Mouse (Mus musculus): ENCODE measurements around the gene Cdc25a. TPM values are rescaled to one million over a fixed set of nuclear protein-coding genes. Genes with fewer than 3 reads are reported as not detected.

The Cdc25a gene
- polyA plus RNA-seq, 1 experiment from 2014 or later: 40.4 TPM

DNA sequence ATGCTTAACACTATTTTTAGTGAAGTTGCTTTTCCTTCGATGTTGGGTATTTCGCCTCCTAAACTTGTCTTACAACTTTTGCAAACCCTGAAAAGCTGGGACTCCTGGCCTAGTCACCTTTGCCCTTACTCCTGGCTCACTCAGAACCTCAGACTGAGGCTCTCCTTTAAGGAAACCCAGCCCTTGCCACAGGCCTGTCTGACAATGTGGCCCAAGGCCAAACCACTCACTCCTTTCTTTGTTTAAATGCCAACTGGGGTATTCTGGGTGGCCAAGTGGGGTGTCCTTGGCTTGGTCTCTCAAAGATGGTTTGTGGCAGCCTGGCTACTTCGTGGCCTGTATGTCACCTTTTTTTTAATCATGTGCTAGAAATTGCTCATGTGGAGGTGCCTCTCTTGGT lies 1.4 kb downstream of the Cdc25a start:
- ATAC-seq (ENCODE audit: insufficient read depth) (no peak), DNase-seq (peak; percentile 64)
- Histone ChIP-seq H3K4me2 (peak overlapping the region; percentile 96), H3K27ac (ENCODE audit: low read depth) (peak overlapping the region; percentile 91), H3K36me3 (ENCODE audit: insufficient read depth) (peaks cover 50% of the 10 kb centered on the region), H3K9me3 (ENCODE audit: low read depth, low read length) (no peaks in the 10 kb centered on the region), H3K27me3 (ENCODE audit: insufficient read depth, low read length) (no peaks in the 10 kb centered on the region), H3K4me3 (ENCODE audit: low read depth, low read length) (peak overlapping the region; percentile 99), H3K4me1 (ENCODE audit: insufficient read depth) (no peaks in the 10 kb centered on the region), H3K9ac (peak overlapping the region; percentile 97)
- 2% methylated on average over 3 of the region's 3 CpGs for WGBS
- no peak for TF ChIP-seq CTCF (IDR thresholded peaks at IDR 0.05; ENCODE audit: low read depth)

DNA sequence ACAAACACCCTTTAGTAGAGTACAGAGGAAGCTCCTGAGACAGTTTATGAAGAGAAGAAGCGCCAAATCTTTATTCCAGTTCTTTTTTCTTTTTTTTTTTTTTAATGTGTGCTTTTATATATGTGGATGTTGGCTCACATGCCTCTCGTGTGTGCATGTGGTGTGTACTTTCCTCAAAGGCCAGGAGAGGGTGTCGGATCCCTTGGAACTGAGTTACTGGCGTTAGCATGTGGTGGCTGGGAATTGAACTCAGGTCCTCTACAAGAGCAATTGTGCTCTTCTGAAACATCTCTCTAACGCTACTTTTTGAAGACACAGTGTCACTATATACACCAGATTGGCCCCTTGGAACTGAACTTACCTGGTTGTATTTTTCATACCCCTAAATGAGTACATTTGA lies 2.3 kb downstream of the Cdc25a start:
- Histone ChIP-seq H3K9ac (peak overlapping the region; percentile 97; the same call in 1 of the 2 replicates), H3K4me1 (ENCODE audit: insufficient read depth) (no peaks in the 10 kb centered on the region), H3K36me3 (ENCODE audit: insufficient read depth) (peaks cover 59% of the 10 kb centered on the region), H3K4me2 (peak overlapping the region; percentile 96), H3K27me3 (ENCODE audit: insufficient read depth, low read length) (no peaks in the 10 kb centered on the region), H3K9me3 (ENCODE audit: low read depth, low read length) (no peaks in the 10 kb centered on the region), H3K4me3 (ENCODE audit: low read depth, low read length) (peak overlapping the region; percentile 99), H3K27ac (ENCODE audit: low read depth) (no peak overlapping the region)
- ATAC-seq (ENCODE audit: insufficient read depth): no peak
- TF ChIP-seq CTCF (IDR thresholded peaks at IDR 0.05; ENCODE audit: low read depth): 0 out of 2 replicates have a peak, but pooled peaks have one; percentile 14
- whole genome bisulfite sequencing: 69% methylated on average over 5 of the region's 5 CpGs
- peak; percentile 29 for DNase-seq

DNA sequence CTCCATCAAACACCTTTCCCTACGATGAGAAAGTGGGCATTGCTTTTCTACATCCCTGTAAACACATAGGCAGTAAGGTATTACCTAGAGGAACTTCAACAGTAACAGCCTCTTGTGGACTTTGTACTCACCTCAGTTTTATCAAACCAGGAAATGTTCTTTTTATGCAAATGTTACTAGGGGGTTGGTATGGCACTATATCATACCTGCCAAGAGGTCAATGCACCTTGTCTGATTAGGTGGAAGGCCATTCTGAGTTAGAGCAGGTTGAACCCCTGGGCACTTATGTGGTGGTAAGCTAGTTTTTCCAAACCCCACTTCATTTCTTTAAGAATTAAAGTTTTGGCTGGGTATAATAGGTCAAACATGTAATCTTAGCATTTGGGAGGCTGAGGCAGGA lies 3.9 kb downstream of the Cdc25a start:
- Histone ChIP-seq H3K36me3 (ENCODE audit: insufficient read depth) (peaks cover 76% of the 10 kb centered on the region), H3K4me2 (no peak overlapping the region), H3K4me1 (ENCODE audit: insufficient read depth) (no peaks in the 10 kb centered on the region), H3K9ac (no peak overlapping the region), H3K27me3 (ENCODE audit: insufficient read depth, low read length) (no peaks in the 10 kb centered on the region), H3K9me3 (ENCODE audit: low read depth, low read length) (no peaks in the 10 kb centered on the region), H3K27ac (ENCODE audit: low read depth) (no peak overlapping the region), H3K4me3 (ENCODE audit: low read depth, low read length) (no peak overlapping the region)
- ATAC-seq (ENCODE audit: insufficient read depth) (no peak), DNase-seq (no peak)
- WGBS: 84% methylated on average over 1 of the region's 1 CpGs
- TF ChIP-seq CTCF (IDR thresholded peaks at IDR 0.05; ENCODE audit: low read depth): no peak

DNA sequence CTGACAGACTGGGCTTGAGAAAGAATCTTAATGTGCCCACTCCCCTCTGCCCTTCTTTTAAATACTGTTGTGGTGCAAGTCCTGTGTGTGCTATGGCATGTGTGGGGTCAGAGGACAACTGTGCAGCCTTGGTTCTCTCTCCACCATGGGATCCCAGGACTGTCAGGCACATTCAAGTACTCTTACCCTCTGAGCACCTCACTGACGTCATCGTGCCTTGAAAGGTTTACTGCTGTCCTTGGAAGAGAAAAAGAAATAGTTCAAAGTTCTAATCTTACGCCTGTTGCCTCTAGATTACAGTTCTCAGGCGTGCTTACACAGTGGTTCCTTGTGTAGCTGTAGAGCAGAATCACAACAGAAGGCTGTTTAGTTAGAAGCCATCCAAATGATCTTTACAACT lies 10.9 kb downstream of the Cdc25a start:
- Histone ChIP-seq H3K4me2 (no peak overlapping the region), H3K4me3 (ENCODE audit: low read depth, low read length) (no peak overlapping the region), H3K27ac (ENCODE audit: low read depth) (no peak overlapping the region), H3K4me1 (ENCODE audit: insufficient read depth) (no peaks in the 10 kb centered on the region), H3K36me3 (ENCODE audit: insufficient read depth) (peaks cover 100% of the 10 kb centered on the region), H3K9me3 (ENCODE audit: low read depth, low read length) (no peaks in the 10 kb centered on the region), H3K9ac (no peak overlapping the region), H3K27me3 (ENCODE audit: insufficient read depth, low read length) (no peaks in the 10 kb centered on the region)
- DNase-seq (no peak), ATAC-seq (ENCODE audit: insufficient read depth) (no peak)
- TF ChIP-seq CTCF (IDR thresholded peaks at IDR 0.05; ENCODE audit: low read depth): no peak
- WGBS: 68% methylated on average over 4 of the region's 4 CpGs

DNA sequence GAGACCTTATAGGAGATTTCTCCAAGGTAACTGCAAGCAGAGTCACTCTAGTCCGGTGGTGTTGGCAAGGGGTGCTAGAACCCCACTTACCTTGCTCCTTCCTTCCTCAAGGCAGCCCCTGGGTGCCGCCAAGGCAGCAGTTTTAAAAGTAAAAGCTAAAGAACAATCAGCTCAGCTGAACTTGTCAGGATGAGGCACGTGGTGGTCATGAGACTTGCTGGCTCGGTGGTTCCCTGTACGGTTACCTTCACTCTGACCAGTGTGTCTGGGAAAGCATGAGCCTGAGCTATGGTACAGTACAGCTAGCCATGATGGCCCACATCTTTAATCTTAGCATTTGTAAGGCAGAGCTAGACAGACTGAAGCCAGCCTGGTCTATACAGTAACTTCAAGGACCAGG lies 11.9 kb downstream of the Cdc25a start:
- ATAC-seq (ENCODE audit: insufficient read depth) (no peak), DNase-seq (no peak)
- 92% methylated on average over 5 of the region's 5 CpGs for WGBS
- Histone ChIP-seq H3K4me3 (ENCODE audit: low read depth, low read length) (no peak overlapping the region), H3K9me3 (ENCODE audit: low read depth, low read length) (no peaks in the 10 kb centered on the region), H3K27me3 (ENCODE audit: insufficient read depth, low read length) (no peaks in the 10 kb centered on the region), H3K9ac (no peak overlapping the region), H3K4me2 (no peak overlapping the region), H3K36me3 (ENCODE audit: insufficient read depth) (peaks cover 100% of the 10 kb centered on the region), H3K4me1 (ENCODE audit: insufficient read depth) (no peaks in the 10 kb centered on the region), H3K27ac (ENCODE audit: low read depth) (no peak overlapping the region)
- TF ChIP-seq CTCF (IDR thresholded peaks at IDR 0.05; ENCODE audit: low read depth): no peak

DNA sequence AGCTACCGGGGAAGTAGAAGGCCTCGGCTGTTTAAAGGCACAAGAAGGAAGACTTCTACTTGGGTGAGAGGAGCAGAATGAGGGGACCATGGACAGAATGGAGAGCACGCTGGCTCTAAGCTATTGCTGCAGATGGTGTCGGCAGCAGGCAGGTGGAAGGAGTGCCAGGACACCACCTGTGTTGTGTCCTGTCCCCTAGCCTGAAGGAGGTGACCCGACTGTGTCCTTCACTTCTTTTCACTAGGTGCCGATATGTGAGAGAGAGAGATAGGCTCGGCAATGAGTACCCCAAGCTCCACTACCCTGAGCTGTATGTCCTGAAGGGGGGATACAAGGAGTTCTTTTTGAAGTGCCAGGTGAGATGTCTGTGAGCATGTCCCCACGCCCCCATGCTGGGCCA lies 16.1 kb downstream of the Cdc25a start:
- Histone ChIP-seq H3K27me3 (ENCODE audit: insufficient read depth, low read length) (no peaks in the 10 kb centered on the region), H3K4me3 (ENCODE audit: low read depth, low read length) (no peak overlapping the region), H3K36me3 (ENCODE audit: insufficient read depth) (peaks cover 93% of the 10 kb centered on the region), H3K9ac (no peak overlapping the region), H3K4me1 (ENCODE audit: insufficient read depth) (no peaks in the 10 kb centered on the region), H3K4me2 (no peak overlapping the region), H3K27ac (ENCODE audit: low read depth) (no peak overlapping the region), H3K9me3 (ENCODE audit: low read depth, low read length) (no peaks in the 10 kb centered on the region)
- no peak for DNase-seq
- TF ChIP-seq CTCF (IDR thresholded peaks at IDR 0.05; ENCODE audit: low read depth): no peak
- no peak for ATAC-seq (ENCODE audit: insufficient read depth)
- WGBS: 85% methylated on average over 8 of the region's 8 CpGs

DNA sequence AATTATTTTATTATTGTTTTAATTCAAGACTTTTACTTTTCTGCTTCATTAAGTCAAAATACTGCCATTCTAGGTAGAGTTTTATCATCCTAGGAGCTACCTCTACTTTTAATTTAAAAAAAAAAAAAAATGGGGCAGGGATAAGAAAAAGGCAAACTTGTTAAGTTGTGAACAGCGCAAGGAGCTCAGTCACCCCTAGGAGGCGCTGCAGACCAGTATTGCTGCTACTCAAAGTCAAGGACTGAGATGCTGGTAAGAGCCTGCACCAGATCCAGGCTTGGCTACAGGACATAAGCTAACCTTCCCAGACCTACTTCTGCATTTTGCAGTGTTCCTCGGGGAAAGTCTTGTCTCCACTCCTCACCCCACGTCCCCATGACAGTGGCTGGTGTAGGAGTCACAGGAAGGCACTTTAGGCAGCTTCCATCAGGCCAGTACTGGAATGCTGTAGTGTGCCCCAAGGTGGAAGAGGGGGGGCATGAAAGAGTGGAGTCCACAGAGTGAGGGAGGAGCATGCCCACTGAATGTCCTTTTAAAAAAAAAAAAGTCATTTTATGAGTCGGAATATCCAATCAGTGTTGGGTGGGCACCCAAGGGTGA lies 17.4 kb downstream of the Cdc25a start:
- ATAC-seq (ENCODE audit: insufficient read depth) (no peak), DNase-seq (peak; percentile 89)
- Histone ChIP-seq H3K4me1 (ENCODE audit: insufficient read depth) (no peaks in the 10 kb centered on the region), H3K27me3 (ENCODE audit: insufficient read depth, low read length) (no peaks in the 10 kb centered on the region), H3K27ac (ENCODE audit: low read depth) (no peak overlapping the region), H3K36me3 (ENCODE audit: insufficient read depth) (peaks cover 84% of the 10 kb centered on the region), H3K4me3 (ENCODE audit: low read depth, low read length) (no peak overlapping the region), H3K9ac (no peak overlapping the region), H3K9me3 (ENCODE audit: low read depth, low read length) (no peaks in the 10 kb centered on the region), H3K4me2 (no peak overlapping the region)
- peak; percentile 74 for TF ChIP-seq CTCF (IDR thresholded peaks at IDR 0.05; ENCODE audit: low read depth)
- WGBS: 61% methylated on average over 5 of the region's 5 CpGs

Data from lung, embryonic 14.5 days (tissue).